Mouse (Mus musculus): ENCODE results near the gene Micu2. TPM values are rescaled to one million over a fixed set of nuclear protein-coding genes. Genes with fewer than 3 reads are reported as not detected.
A peak's percentile ranks its signal among the peaks of the same experiment; 100 is the strongest.

Gene Micu2
- total and polyA plus RNA-seq, 3 experiments: 61.3 to 173 (median 65.1) TPM

GRCm38 (mm10) chr14:57934666-57935065 is 64.4 kb downstream of the Micu2 start:
- Histone ChIP-seq H3K4me1 (ENCODE audit: control insufficient read depth in 1 of 2, insufficient read depth in 2 of 2, low read length in 2 of 2) (peaks cover 9 to 16% of the 10 kb centered on the region in 2 experiments; a peak in 3 of 4 replicates), H3K79me2 (ENCODE audit: control insufficient read depth, insufficient read depth, low read length, poor library complexity) (no peaks in the 10 kb centered on the region), H3K36me3 (ENCODE audit: control insufficient read depth in 1 of 2, insufficient read depth in 2 of 2, low read length in 2 of 2) (peaks cover 3 to 14% of the 10 kb centered on the region in 2 experiments), H3K27ac (ENCODE audit: control insufficient read depth, low read depth, low read length) (no peak overlapping the region), H3K9ac (ENCODE audit: control insufficient read depth, low read depth, low read length, poor library complexity, severe bottlenecking) (no peak overlapping the region), H3K27me3 (ENCODE audit: control insufficient read depth in 1 of 2, insufficient read depth in 2 of 2, low read length in 2 of 2) (no peaks in the 10 kb centered on the region), H3K9me3 (replicated peaks; ENCODE audit: insufficient read depth, low read length) (no peaks in the 10 kb centered on the region), H3K4me3 (ENCODE audit: control insufficient read depth in 1 of 2, insufficient read depth in 1 of 2, low read depth in 2 of 2, low read length in 2 of 2) (no peak overlapping the region)
- no peak for DNase-seq (ENCODE audit: low read depth, low spot score)
- no peak for TF ChIP-seq SIN3A (IDR thresholded peaks at IDR 0.05; ENCODE audit: low read length)
- TF ChIP-seq SMC3 (IDR thresholded peaks at IDR 0.05; ENCODE audit: low read depth, low read length): no peak
- no peak for TF ChIP-seq TAL1 (IDR thresholded peaks at IDR 0.05; ENCODE audit: low read length)
- TF ChIP-seq E2F4 (IDR thresholded peaks at IDR 0.05; ENCODE audit: borderline replicate concordance, low read depth, low read length): no peak
- TF ChIP-seq MAZ (IDR thresholded peaks at IDR 0.05; ENCODE audit: low read depth, low read length): no peak
- no peak for TF ChIP-seq POLR2AphosphoS2 (IDR thresholded peaks at IDR 0.05; ENCODE audit: low read length)
- no peak for TF ChIP-seq ZKSCAN1 (IDR thresholded peaks at IDR 0.05; ENCODE audit: low read depth, low read length)
- no peak for TF ChIP-seq MAFK (IDR thresholded peaks at IDR 0.05; ENCODE audit: borderline replicate concordance, low read depth, low read length)
- no peak for TF ChIP-seq JUND (IDR thresholded peaks at IDR 0.05; ENCODE audit: low read depth, low read length)
- no peak for TF ChIP-seq MYB (IDR thresholded peaks at IDR 0.05; ENCODE audit: low read depth, low read length)
- no peak for TF ChIP-seq EP300 (IDR thresholded peaks at IDR 0.05; ENCODE audit: low read depth in 1 of 2, low read length in 2 of 2)

DNA sequence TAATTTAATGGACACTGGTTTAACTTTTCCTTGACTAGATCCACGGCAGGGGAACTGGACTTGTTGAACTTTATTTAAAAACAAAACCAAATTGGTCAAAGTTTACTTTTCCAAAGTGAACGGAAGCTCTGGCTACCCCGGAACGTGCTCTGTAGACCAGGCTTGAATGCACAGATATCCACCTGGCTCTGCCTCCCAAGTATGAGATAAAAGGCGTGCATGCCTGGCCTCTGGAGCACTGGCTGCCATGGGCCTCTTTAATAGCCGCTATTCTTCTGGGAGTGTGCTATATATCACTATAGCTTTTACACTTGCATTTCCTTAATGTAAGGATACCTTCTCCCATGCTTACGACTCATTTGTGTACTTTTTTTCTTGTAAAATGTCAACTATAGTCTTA is 65.5 kb downstream of the Micu2 start:
- peaks cover 3 to 14% of the 10 kb centered on the region in 2 experiments for H3K36me3 ChIP-seq (ENCODE audit: control insufficient read depth in 1 of 2, insufficient read depth in 2 of 2, low read length in 2 of 2)

More for the DNA sequence above, 65.5 kb downstream of the Micu2 start:
- Histone ChIP-seq H3K27me3 (ENCODE audit: control insufficient read depth in 1 of 2, insufficient read depth in 2 of 2, low read length in 2 of 2) (no peaks in the 10 kb centered on the region), H3K4me1 (ENCODE audit: control insufficient read depth in 1 of 2, insufficient read depth in 2 of 2, low read length in 2 of 2) (peaks cover 9 to 16% of the 10 kb centered on the region in 2 experiments; a peak in 3 of 4 replicates), H3K79me2 (ENCODE audit: control insufficient read depth, insufficient read depth, low read length, poor library complexity) (no peaks in the 10 kb centered on the region), H3K9me3 (replicated peaks; ENCODE audit: insufficient read depth, low read length) (no peaks in the 10 kb centered on the region), H3K27ac (ENCODE audit: control insufficient read depth, low read depth, low read length) (peak overlapping the region; percentile 36; the same call in 1 of the 2 replicates), H3K4me3 (ENCODE audit: control insufficient read depth in 1 of 2, insufficient read depth in 1 of 2, low read depth in 2 of 2, low read length in 2 of 2) (no peak overlapping the region), H3K9ac (ENCODE audit: control insufficient read depth, low read depth, low read length, poor library complexity, severe bottlenecking) (no peak overlapping the region)
- DNase-seq (ENCODE audit: low read depth, low spot score): no peak
- TF ChIP-seq GABPA (IDR thresholded peaks at IDR 0.05; ENCODE audit: low read depth, low read length): no peak
- no peak for TF ChIP-seq POLR2AphosphoS2 (IDR thresholded peaks at IDR 0.05; ENCODE audit: low read length)
- TF ChIP-seq TCF12 (IDR thresholded peaks at IDR 0.05; ENCODE audit: low read depth, low read length): no peak
- TF ChIP-seq MAZ (IDR thresholded peaks at IDR 0.05; ENCODE audit: low read depth, low read length): no peak
- TF ChIP-seq MXI1 (IDR thresholded peaks at IDR 0.05; ENCODE audit: low read depth, low read length): no peak
- no peak for TF ChIP-seq ZKSCAN1 (IDR thresholded peaks at IDR 0.05; ENCODE audit: low read depth, low read length)
- no peak for TF ChIP-seq CTCF (IDR thresholded peaks at IDR 0.05 in 2 of 3, conservative IDR thresholded peaks at IDR 0.05 in 1 of 3; ENCODE audit: control insufficient read depth in 1 of 3, insufficient read depth in 1 of 3, low read depth in 2 of 3, low read length in 3 of 3, poor library complexity in 1 of 3, severe bottlenecking in 1 of 3)
- TF ChIP-seq MEF2A (IDR thresholded peaks at IDR 0.05; ENCODE audit: extremely low read depth, insufficient replicate concordance, low read depth, low read length, poor library complexity, severe bottlenecking): no peak
- TF ChIP-seq ETS1 (IDR thresholded peaks at IDR 0.05; ENCODE audit: low read depth, low read length): no peak
- no peak for TF ChIP-seq TAL1 (IDR thresholded peaks at IDR 0.05; ENCODE audit: low read length)
- no peak for TF ChIP-seq E2F4 (IDR thresholded peaks at IDR 0.05; ENCODE audit: borderline replicate concordance, low read depth, low read length)
- no peak for TF ChIP-seq ZMIZ1 (IDR thresholded peaks at IDR 0.05; ENCODE audit: low read depth, low read length)
- no peak for TF ChIP-seq ZC3H11A (IDR thresholded peaks at IDR 0.05; ENCODE audit: low read depth, low read length)
- TF ChIP-seq ZNF384 (IDR thresholded peaks at IDR 0.05; ENCODE audit: low read depth, low read length): no peak
- no peak for TF ChIP-seq TBP (IDR thresholded peaks at IDR 0.05; ENCODE audit: low read depth, low read length)
- no peak for TF ChIP-seq MYB (IDR thresholded peaks at IDR 0.05; ENCODE audit: low read depth, low read length)
- TF ChIP-seq CHD2 (IDR thresholded peaks at IDR 0.05; ENCODE audit: low read length): no peak
- no peak for TF ChIP-seq RAD21 (IDR thresholded peaks at IDR 0.05; ENCODE audit: low read depth, low read length)
- TF ChIP-seq BHLHE40 (IDR thresholded peaks at IDR 0.05; ENCODE audit: borderline replicate concordance, low read depth, low read length): no peak
- no peak for TF ChIP-seq POLR2A (IDR thresholded peaks at IDR 0.05; ENCODE audit: control insufficient read depth in 1 of 2, insufficient read depth in 1 of 2, low read depth in 1 of 2, low read length in 2 of 2, poor library complexity in 1 of 2)
